Mouse (Mus musculus) heart, embryonic 11.5 days (tissue): ENCODE data around the gene Fbxw27. TPM values are rescaled to one million over a fixed set of nuclear protein-coding genes. Genes with fewer than 3 reads are reported as not detected.
"Not testable (repeated sequence)": the region's sequence is repeated elsewhere in the genome, so short reads cannot be mapped to it uniquely, and the experiment has no call there.

Experiments
- ATAC-seq: fragments of 200-750 bp; cut with Nextera tagmentation; replicated peaks from 2 replicates; pipeline ENCODE4 v1.8.0; 2017; ENCODE audit warnings: moderate library complexity; ENCODE audit not compliant: insufficient number of reproducible peaks, low FRiP score, low TSS enrichment
- H3K27ac ChIP-seq: fragments of 300-500 bp; sonication (generic); 2 replicates; pipeline ENCODE4 v1.5.1; 2014; ENCODE audit warnings: mild to moderate bottlenecking, low read depth, low read length
- H3K27me3 ChIP-seq: fragments of 300-500 bp; sonication (generic); 2 replicates; pipeline ENCODE4 v1.6.1; 2014; ENCODE audit warnings: mild to moderate bottlenecking, low read length, mixed read lengths; ENCODE audit not compliant: control insufficient read depth, insufficient read depth
- H3K36me3 ChIP-seq: fragments of 300-500 bp; sonication (generic); 2 replicates; pipeline ENCODE4 v1.6.1; 2014; ENCODE audit warnings: mild to moderate bottlenecking, low read length, moderate library complexity, mixed read lengths; ENCODE audit not compliant: control insufficient read depth, insufficient read depth
- H3K4me1 ChIP-seq: fragments of 300-500 bp; sonication (generic); 2 replicates; pipeline ENCODE4 v1.6.1; 2014; ENCODE audit warnings: low read length; ENCODE audit not compliant: control insufficient read depth, insufficient read depth
- H3K4me2 ChIP-seq: fragments of 300-500 bp; sonication (generic); 2 replicates; pipeline ENCODE4 v1.6.1; 2014; ENCODE audit warnings: mild to moderate bottlenecking, moderate library complexity
- H3K4me3 ChIP-seq: fragments of 300-500 bp; sonication (generic); 2 replicates; pipeline ENCODE4 v1.5.1; 2014; ENCODE audit warnings: low read depth, low read length
- H3K9ac ChIP-seq: fragments of 300-500 bp; sonication (generic); 2 replicates; pipeline ENCODE4 v1.6.1; 2014; ENCODE audit warnings: mild to moderate bottlenecking, low read depth, low read length, moderate library complexity
- H3K9me3 ChIP-seq: fragments of 300-500 bp; sonication (generic); replicated peaks from 2 replicates; pipeline ENCODE4 v1.6.1; 2016; ENCODE audit warnings: low read length; ENCODE audit not compliant: control insufficient read depth
- WGBS: fragments of 180-500 bp; shearing (Covaris S2); extraction: QIAGEN DNeasy Blood & Tissue Kit; methylation state at CpG from one replicate; pipeline ENCODE4 v1.1.7; 2014; ENCODE audit not compliant: insufficient replicate concordance; 5-methylcytosine and 5-hydroxymethylcytosine counted together
- polyA plus RNA-seq: library from polyadenylated mRNA; unstranded; fragments of >200 nt; fragmentation: Nextera tagmentation; extraction: Ambion mirVana; gene quantifications from 2 replicates; pipeline ENCODE4 v1.2.1, GENCODE M21; 2014

Gene Fbxw27
- not detected in 2 replicates for polyA plus RNA-seq

DNA sequence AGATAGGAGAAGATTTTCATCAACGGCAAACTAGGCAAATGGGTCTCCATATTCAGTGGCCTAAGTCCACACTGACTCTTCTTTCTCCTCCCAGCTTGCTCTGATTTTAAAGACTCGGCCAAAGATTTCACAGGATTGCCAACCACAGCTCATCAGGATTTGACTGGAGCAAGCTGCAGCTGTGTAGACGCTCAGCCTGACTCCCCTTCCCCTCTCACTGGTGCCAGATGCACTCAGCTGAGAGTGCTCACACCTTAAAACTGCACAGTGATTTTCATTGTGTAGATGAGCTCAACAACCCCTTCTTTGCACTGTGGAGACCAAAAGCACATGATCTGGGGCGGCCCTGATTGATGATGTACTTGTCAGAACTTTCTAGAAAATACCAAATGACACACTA is at the start of gene Fbxw27:
TSS of gene Fbxw27 (minus strand) at position 101 of the 400 bp plus-strand sequence.
- H3K36me3 ChIP-seq, H3K9ac ChIP-seq, H3K27me3 ChIP-seq, ATAC-seq, H3K27ac ChIP-seq, H3K4me2 ChIP-seq, H3K4me1 ChIP-seq, H3K4me3 ChIP-seq, H3K9me3 ChIP-seq: not testable (repeated sequence)
- WGBS = 66% methylated on average over 4 of the region's 4 CpGs

DNA sequence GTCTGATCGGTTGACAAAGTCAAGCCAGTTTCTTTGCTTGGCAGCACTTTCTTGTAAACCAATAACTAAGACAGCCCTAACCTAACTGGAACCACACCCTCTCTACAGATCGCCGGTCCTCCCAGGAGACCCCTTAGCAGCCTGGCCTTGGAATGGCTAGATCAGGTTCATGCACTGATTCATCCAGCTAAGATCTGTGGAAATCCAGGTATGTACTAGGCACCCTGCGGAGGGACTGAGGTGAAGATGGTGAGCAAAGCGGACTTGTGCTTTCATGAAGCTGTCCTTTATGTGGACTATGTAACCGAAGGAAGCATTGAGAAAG is 42.6 kb upstream of the Fbxw27 start:
- WGBS = 11% methylated on average over 6 of the region's 6 CpGs
- Histone ChIP-seq H3K4me3 (peak overlapping the region; percentile 60), H3K4me2 (peak overlapping the region; percentile 99), H3K36me3 (peaks cover 2% of the 10 kb centered on the region; the same call in 1 of the 2 replicates), H3K27ac (0 out of 2 replicates have a peak overlapping the region, but pooled peaks have one; percentile 70), H3K4me1 (peaks cover 4% of the 10 kb centered on the region), H3K27me3 (no peaks in the 10 kb centered on the region), H3K9ac (peak overlapping the region; percentile 80), H3K9me3 (no peaks in the 10 kb centered on the region)
- peak; percentile 35; the same call in 1 of the 2 replicates for ATAC-seq

DNA sequence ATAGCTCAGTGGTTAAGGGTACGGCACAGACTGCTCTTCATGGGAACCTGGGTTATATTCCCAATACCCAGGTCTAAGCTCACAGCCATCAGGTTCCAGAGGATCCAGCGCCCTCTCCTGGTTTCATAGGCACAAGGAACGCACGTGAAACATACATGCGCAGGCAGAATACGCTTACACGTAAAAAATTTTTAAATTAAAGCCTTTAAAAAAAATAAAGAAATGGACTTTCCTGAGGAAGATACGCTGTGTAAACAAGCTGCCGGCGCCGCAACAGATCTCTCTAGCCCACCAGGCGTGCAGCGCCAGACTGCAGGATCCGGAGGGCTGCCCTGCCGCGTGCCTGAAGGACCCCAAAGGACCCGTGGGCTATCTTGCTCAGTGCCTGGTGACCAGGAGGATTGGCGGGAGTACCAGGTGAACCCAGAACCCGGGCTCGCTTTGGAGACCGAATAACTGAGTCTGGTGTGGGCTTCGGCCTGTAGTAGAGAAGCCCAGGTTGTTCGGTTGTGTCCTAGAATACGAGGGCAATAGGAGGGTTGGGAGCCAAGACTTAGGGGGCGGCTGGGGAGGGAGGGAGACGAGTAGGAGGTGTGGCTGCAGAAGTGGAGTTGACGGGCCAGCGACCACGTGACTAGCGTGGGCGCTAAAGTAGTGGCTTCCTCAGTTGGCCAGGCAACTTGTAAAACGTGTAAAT is 42.1 kb upstream of the Fbxw27 start, which contains the start of gene Nme6:
TSS of gene Nme6 (plus strand) at position 359 of the 697 bp plus-strand sequence.
- H3K9me3 ChIP-seq = no peaks in the 10 kb centered on the region
- ATAC-seq = peak; percentile 96
- WGBS = under 1% methylated on average over 32 of the region's 32 CpGs
- H3K4me3 ChIP-seq = peak within 1 kb of the TSS; percentile 60
- peaks cover 4% of the 10 kb centered on the region for H3K4me1 ChIP-seq
- H3K27me3 ChIP-seq = no peaks in the 10 kb centered on the region
- peak within 1 kb of the TSS; percentile 80 for H3K9ac ChIP-seq
- H3K36me3 ChIP-seq = peaks cover 2% of the 10 kb centered on the region; the same call in 1 of the 2 replicates
- peak within 1 kb of the TSS; percentile 99 for H3K4me2 ChIP-seq
- peak within 1 kb of the TSS; percentile 70 for H3K27ac ChIP-seq

DNA sequence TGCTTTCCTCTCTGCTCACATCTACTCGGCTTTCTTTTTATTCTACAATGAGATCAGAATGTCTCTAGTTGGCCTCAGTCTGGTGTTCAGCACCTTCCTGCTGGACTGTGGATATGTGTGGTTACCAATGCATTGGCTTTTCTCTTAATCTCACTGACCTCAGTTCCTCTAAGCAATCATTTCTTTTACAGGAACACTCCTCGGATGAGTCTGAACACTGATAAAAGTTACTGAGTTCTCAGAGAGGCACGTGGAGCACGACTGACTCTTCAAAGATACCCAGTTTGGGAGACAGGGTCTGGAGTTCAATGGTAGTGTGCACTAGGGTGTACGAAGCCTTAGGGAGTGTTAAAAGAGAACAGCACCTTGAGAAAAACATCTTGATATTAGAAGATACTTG is 35.7 kb upstream of the Fbxw27 start:
- ATAC-seq = no peak
- Histone ChIP-seq H3K27me3 (no peaks in the 10 kb centered on the region), H3K27ac (no peak overlapping the region), H3K4me3 (no peak overlapping the region), H3K9me3 (no peaks in the 10 kb centered on the region), H3K4me1 (no peaks in the 10 kb centered on the region), H3K36me3 (no peaks in the 10 kb centered on the region), H3K9ac (no peak overlapping the region), H3K4me2 (no peak overlapping the region)
- WGBS = 50% methylated on average over 5 of the region's 5 CpGs

GRCm38 (mm10) chr9:109825739-109826138 is 35.3 kb upstream of the Fbxw27 start:
- Histone ChIP-seq H3K4me3 (no peak overlapping the region), H3K27me3 (no peaks in the 10 kb centered on the region), H3K27ac (no peak overlapping the region), H3K36me3 (no peaks in the 10 kb centered on the region), H3K9ac (no peak overlapping the region), H3K9me3 (no peaks in the 10 kb centered on the region), H3K4me1 (no peaks in the 10 kb centered on the region), H3K4me2 (no peak overlapping the region)
- no peak for ATAC-seq
- 38% methylated on average over 4 of the region's 4 CpGs for WGBS

GRCm38 (mm10) chr9:109816341-109816740 is 25.9 kb upstream of the Fbxw27 start:
- Histone ChIP-seq H3K36me3 (no peaks in the 10 kb centered on the region), H3K4me1 (peaks cover 6% of the 10 kb centered on the region; the same call in 1 of the 2 replicates), H3K4me2 (no peak overlapping the region), H3K27me3 (no peaks in the 10 kb centered on the region), H3K9me3 (no peaks in the 10 kb centered on the region), H3K4me3 (no peak overlapping the region), H3K27ac (no peak overlapping the region), H3K9ac (no peak overlapping the region)
- 41% methylated on average over 6 of the region's 6 CpGs for WGBS
- ATAC-seq = no peak

GRCm38 (mm10) chr9:109813424-109813823 is 23.0 kb upstream of the Fbxw27 start:
- Histone ChIP-seq H3K9me3 (no peaks in the 10 kb centered on the region), H3K9ac (no peak overlapping the region), H3K27me3 (no peaks in the 10 kb centered on the region), H3K4me2 (no peak overlapping the region), H3K4me3 (no peak overlapping the region), H3K36me3 (no peaks in the 10 kb centered on the region), H3K4me1 (peaks cover 6% of the 10 kb centered on the region; the same call in 1 of the 2 replicates), H3K27ac (no peak overlapping the region)
- ATAC-seq = no peak
- 48% methylated on average over 7 of the region's 7 CpGs for WGBS

- Histone ChIP-seq H3K4me2 (no peak within 1 kb of the TSS), H3K36me3 (no peaks in the 10 kb centered on the region), H3K27ac (no peak within 1 kb of the TSS), H3K4me1 (peaks cover 6% of the 10 kb centered on the region; the same call in 1 of the 2 replicates), H3K9ac (no peak within 1 kb of the TSS), H3K27me3 (no peaks in the 10 kb centered on the region), H3K4me3 (no peak within 1 kb of the TSS), H3K9me3 (no peaks in the 10 kb centered on the region)
- 67% methylated on average over 1 of the region's 1 CpGs for WGBS
- ATAC-seq = no peak
Measured at GRCm38 (mm10) chr9:109811980-109812379, 21.5 kb upstream of the Fbxw27 start, which contains the start of gene Spink8. TSS of gene Spink8 (plus strand) at chr9:109812280.

- no peak overlapping the region for H3K4me2 ChIP-seq
- no peaks in the 10 kb centered on the region for H3K4me1 ChIP-seq
- no peak overlapping the region for H3K4me3 ChIP-seq
- WGBS = 42% methylated on average over 3 of the region's 3 CpGs
- ATAC-seq = no peak
- H3K27ac ChIP-seq = no peak overlapping the region
- no peaks in the 10 kb centered on the region for H3K36me3 ChIP-seq
- no peak overlapping the region for H3K9ac ChIP-seq
- no peaks in the 10 kb centered on the region for H3K9me3 ChIP-seq
- no peaks in the 10 kb centered on the region for H3K27me3 ChIP-seq
Measured at GRCm38 (mm10) chr9:109807898-109808297, 17.4 kb upstream of the Fbxw27 start.
